Mouse (Mus musculus): ENCODE data around the gene Nxph1.

The Nxph1 gene

GRCm38 (mm10) chr6:9147966-9148365 is 199.7 kb downstream of the Nxph1 start:
- no peak for DNase-seq

GRCm38 (mm10) chr6:9149791-9150190 is 201.6 kb downstream of the Nxph1 start:
- DNase-seq, result no peak

GRCm38 (mm10) chr6:9159191-9159590 is 211.0 kb downstream of the Nxph1 start:
- no peak for DNase-seq

- DNase-seq, result no peak
Measured at GRCm38 (mm10) chr6:9182477-9182876, 234.2 kb downstream of the Nxph1 start.

GRCm38 (mm10) chr6:9210730-9211129 is 262.5 kb downstream of the Nxph1 start:
- DNase-seq, result no peak

GRCm38 (mm10) chr6:9220724-9221453 is 272.7 kb downstream of the Nxph1 start:
- DNase-seq, result no peak

GRCm38 (mm10) chr6:9234802-9235201 is 286.6 kb downstream of the Nxph1 start:
- peak; percentile 6 for DNase-seq

- DNase-seq, result no peak
Measured at GRCm38 (mm10) chr6:9267998-9268397, 319.8 kb downstream of the Nxph1 start.

Data from right cerebral cortex, postnatal 14 days (tissue).